Mouse (Mus musculus): ENCODE results near the gene Gm45234.
A peak's percentile ranks its signal among the peaks of the same experiment; 100 is the strongest.

Gene Gm45234

GRCm38 (mm10) chr6:124703789-124704188 is 52.0 kb downstream of the Gm45234 start:
- DNase-seq, result no peak

- peak; percentile 70 to 74 for DNase-seq
These were observed 53.1 kb downstream of the Gm45234 start for GRCm38 (mm10) chr6:124702784-124703103.

- no peak for DNase-seq
These were observed 53.6 kb downstream of the Gm45234 start for GRCm38 (mm10) chr6:124702102-124702783.

- no peak for DNase-seq
These were observed 54.5 kb downstream of the Gm45234 start for GRCm38 (mm10) chr6:124701338-124701737.

GRCm38 (mm10) chr6:124699962-124700610 is 55.7 kb downstream of the Gm45234 start:
- DNase-seq, result peak; percentile 44 to 50

- DNase-seq, result peak in 1 of 2 experiments; percentile 41
These were observed 56.5 kb downstream of the Gm45234 start for GRCm38 (mm10) chr6:124699366-124699765.

- no peak for DNase-seq
These were observed 57.1 kb downstream of the Gm45234 start for GRCm38 (mm10) chr6:124698751-124699150.

GRCm38 (mm10) chr6:124696441-124697150 is 59.2 kb downstream of the Gm45234 start:
- no peak for DNase-seq

GRCm38 (mm10) chr6:124694166-124694955 is 61.5 kb downstream of the Gm45234 start:
- peak; percentile 68 to 72 for DNase-seq

GRCm38 (mm10) chr6:124693243-124693981 is 62.4 kb downstream of the Gm45234 start:
- no peak for DNase-seq

- DNase-seq, result no peak
These were observed 65.3 kb downstream of the Gm45234 start for GRCm38 (mm10) chr6:124690517-124690916.
